Mouse (Mus musculus) liver, adult 2 months (tissue): ENCODE measurements around the gene Ifitm10.
"Not testable (repeated sequence)": the region's sequence is repeated elsewhere in the genome, so short reads cannot be mapped to it uniquely, and the experiment has no call there.

Experiments
- CTCF ChIP-seq: fragments of 200-500 bp; IDR thresholded peaks from 2 replicates; pipeline ENCODE4 v1.5.1; 2011; ENCODE audit warnings: low read depth, low read length, control low read depth
- POLR2A ChIP-seq: fragments of 200-500 bp; IDR thresholded peaks from 2 replicates; pipeline ENCODE4 v1.6.1; 2011; ENCODE audit warnings: low read length, control low read depth; ENCODE audit not compliant: insufficient read depth; ENCODE audit errors: extremely low read depth

DNA sequence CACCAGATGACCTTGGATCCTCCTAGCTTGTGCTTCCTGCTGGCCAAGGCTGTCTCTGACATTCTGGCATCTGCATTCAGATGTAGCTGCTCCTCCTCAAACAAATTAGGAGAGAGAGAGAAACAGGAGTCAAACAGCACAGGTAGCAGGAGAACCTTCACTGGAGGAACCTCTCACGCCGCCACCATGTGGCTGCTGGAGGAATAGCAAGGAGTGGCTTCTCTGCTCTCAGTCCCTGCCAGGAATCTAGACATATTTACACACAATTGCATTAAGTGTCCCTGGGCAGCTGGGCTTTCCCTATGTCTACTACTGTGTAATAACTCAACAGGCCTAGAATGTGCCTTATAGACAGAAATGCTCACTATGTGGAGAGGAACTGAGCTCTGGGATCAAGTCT is 79.7 kb downstream of the Ifitm10 start:
- peak; percentile 65 for TF ChIP-seq CTCF
- TF ChIP-seq POLR2A, result not testable (repeated sequence)
